Mouse (Mus musculus) ovary, postnatal 10 days (tissue): ENCODE results near the gene Cdcp1.

Experiments
- DNase-seq: peaks from one replicate; pipeline ENCODE4 v3.0.0; 2022; ENCODE audit warnings: low spot score

Cdcp1 gene

GRCm38 (mm10) chr9:123215621-123216440 is at the start of gene Cdcp1:
Cdcp1 (minus strand) TSS chr9:123216038.
- DNase-seq: no peak

- DNase-seq: peak; percentile 67
Measured at GRCm38 (mm10) chr9:123260611-123261021, 44.8 kb upstream of the Cdcp1 start, which contains the start of gene Tmem158. Tmem158 (minus strand) TSS chr9:123260764.

- DNase-seq: peak; percentile 63
Measured at GRCm38 (mm10) chr9:123259896-123260610, 44.2 kb upstream of the Cdcp1 start.

- DNase-seq: no peak
Measured at GRCm38 (mm10) chr9:123259461-123259895, 43.6 kb upstream of the Cdcp1 start.

- no peak for DNase-seq
Measured at GRCm38 (mm10) chr9:123258796-123259195, 43.0 kb upstream of the Cdcp1 start.

GRCm38 (mm10) chr9:123255736-123256135 is 39.9 kb upstream of the Cdcp1 start:
- no peak for DNase-seq

GRCm38 (mm10) chr9:123247992-123248391 is 32.2 kb upstream of the Cdcp1 start:
- no peak for DNase-seq

- no peak for DNase-seq
Measured at GRCm38 (mm10) chr9:123245146-123245545, 29.3 kb upstream of the Cdcp1 start.

- DNase-seq: no peak
Measured at GRCm38 (mm10) chr9:123243988-123244387, 28.1 kb upstream of the Cdcp1 start.

GRCm38 (mm10) chr9:123241191-123241590 is 25.4 kb upstream of the Cdcp1 start:
- no peak for DNase-seq

- no peak for DNase-seq
Measured at GRCm38 (mm10) chr9:123240751-123241150, 24.9 kb upstream of the Cdcp1 start.

- no peak for DNase-seq
Measured at GRCm38 (mm10) chr9:123240271-123240670, 24.4 kb upstream of the Cdcp1 start.

- no peak for DNase-seq
Measured at GRCm38 (mm10) chr9:123239651-123240050, 23.8 kb upstream of the Cdcp1 start.

GRCm38 (mm10) chr9:123238256-123239045 is 22.6 kb upstream of the Cdcp1 start:
- no peak for DNase-seq

- no peak for DNase-seq
Measured at GRCm38 (mm10) chr9:123237739-123238138, 21.9 kb upstream of the Cdcp1 start.

GRCm38 (mm10) chr9:123235621-123236020 is 19.8 kb upstream of the Cdcp1 start:
- no peak for DNase-seq

- no peak for DNase-seq
Measured at GRCm38 (mm10) chr9:123229826-123230225, 14.0 kb upstream of the Cdcp1 start.

- DNase-seq: no peak
Measured at GRCm38 (mm10) chr9:123228671-123229070, 12.8 kb upstream of the Cdcp1 start.

- DNase-seq: no peak
Measured at GRCm38 (mm10) chr9:123227106-123227750, 11.4 kb upstream of the Cdcp1 start.

- DNase-seq: no peak
Measured at GRCm38 (mm10) chr9:123224863-123225431, 9.1 kb upstream of the Cdcp1 start.

GRCm38 (mm10) chr9:123219826-123220225 is 4.0 kb upstream of the Cdcp1 start:
- DNase-seq: no peak
